Mouse (Mus musculus): ENCODE measurements around the gene Ppp3cb.
A peak's percentile ranks its signal among the peaks of the same experiment; 100 is the strongest.
"Not testable (repeated sequence)": the region's sequence is repeated elsewhere in the genome, so short reads cannot be mapped to it uniquely, and the experiment has no call there.

The Ppp3cb gene

DNA sequence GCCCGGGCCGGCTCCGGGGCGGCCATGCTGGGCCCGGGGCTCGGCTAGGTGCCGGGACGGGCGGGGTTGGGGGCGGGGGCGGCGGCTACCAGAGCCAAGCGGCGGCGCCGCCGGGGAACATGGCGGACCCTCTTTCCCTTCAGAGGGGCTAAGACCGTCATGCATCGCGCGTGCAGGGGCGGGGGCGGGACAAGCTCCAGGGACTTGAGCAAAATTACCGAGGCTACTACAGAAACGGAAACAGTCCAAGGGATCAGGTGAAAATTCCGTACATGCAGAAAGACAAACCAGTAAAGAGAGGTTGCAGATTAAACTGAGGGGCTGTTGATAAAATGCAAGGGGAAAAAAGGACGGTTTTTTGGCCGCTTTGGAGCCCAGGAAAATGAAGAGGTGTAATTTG lies at the start of gene Ppp3cb:
Gene Ppp3cb, minus strand, starts transcription at position 159 of the 400 bp plus-strand sequence.
- peak; percentile 92 for DNase-seq

DNA sequence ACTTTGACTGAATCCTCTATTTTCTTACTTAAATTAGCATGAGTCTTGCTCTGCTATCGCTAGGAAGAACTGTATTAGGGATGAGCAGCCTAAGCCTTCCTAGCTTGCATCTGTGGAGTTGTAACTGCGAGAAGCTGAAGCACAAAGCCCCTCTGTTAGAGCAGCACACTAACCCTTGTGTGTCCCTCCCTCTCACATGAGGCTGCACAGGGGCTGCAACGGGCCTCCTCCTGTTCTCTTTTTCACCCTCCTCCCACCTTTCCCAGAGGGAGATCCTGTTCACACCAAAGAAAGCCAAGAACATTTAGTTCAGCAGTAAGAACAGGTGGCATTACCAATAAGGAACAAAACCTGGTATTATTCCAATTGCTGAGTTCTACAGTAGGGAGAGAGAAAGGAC lies 49.4 kb upstream of the Ppp3cb start:
- no peak for DNase-seq

DNA sequence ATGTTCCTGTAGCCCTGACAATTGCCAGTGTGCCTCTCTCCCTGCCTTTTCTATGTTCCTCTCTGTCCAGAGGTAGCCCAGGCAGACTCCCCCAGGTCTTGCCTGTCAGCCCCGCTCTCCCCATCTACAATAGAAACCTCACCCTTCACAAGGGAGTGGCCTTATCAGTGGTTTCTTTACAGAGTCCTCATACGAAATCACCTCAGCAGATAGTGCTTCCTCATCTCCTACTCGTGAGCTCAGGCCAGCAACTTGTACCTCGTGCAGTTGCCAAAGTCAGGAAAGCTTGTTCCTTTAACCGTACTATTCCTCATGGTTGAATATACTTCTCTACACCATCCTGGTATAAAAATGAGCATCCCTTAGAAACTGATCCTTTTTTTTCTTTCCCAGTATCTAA lies 41.1 kb upstream of the Ppp3cb start:
- DNase-seq: no peak

DNA sequence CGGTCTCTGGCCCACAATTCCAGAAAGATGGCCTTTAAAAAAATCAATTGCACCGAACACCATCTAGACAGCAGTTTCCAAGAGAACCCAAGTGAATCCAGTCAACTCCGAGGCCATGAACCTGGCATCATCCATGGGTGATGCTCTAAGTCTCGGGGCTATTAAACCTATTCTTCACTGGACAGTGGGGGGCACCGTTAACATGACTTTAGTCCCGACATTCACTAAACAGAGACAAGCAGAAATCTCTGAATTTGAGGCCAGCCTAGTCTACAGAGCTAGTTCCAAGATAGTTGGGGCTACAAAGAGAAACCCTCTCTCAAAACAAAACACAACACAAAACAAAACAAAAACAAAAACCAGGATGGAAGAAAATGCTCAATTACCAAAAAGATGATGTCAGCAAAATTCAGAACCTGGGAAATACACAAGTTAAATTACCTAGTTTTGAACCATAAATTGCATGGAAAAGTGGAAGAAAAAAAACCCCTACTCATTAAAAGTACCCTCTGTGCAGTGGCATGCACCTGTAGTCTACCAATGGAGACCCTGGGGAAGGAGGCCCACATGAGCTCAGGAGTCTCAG lies 32.5 kb upstream of the Ppp3cb start:
- DNase-seq: no peak

DNA sequence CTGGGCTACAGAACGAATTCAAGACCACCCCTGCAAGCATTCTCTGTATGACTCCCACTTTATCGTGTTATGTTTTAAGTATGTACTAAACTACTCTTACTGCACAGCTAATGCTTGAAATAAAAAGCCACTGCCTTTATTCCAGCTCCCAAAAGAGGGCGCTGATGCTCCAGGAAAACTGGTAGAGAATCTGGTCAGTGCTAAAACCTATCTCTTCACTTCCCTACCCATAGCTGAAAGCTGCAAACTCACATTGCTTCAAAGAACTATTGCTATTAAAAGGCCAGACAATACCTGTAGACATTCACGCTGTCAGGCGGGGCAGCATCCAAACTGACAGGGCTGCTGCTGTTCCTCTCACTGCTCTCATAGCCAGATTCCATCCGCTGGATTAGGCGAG lies 29.8 kb upstream of the Ppp3cb start:
- DNase-seq: peak; percentile 86

DNA sequence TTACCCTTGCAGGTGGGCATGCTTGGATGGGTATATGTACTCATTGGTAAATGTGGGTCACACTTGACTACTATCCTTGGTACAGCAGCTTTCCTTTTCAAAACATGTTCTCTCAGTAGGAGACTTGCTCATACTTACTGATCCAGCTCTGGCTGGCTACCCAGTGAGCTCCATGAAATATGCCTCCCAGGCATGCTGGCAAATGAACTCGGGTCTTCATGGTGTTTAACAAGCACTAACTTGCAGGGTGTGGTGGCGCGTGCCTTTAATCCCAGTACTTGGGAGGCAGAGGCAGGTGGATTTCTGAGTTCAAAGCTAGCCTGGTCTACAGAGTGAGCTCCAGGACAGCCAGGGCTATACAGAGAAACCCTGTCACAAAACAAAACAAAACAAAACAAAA lies 26.8 kb upstream of the Ppp3cb start:
- DNase-seq: not testable (repeated sequence)

DNA sequence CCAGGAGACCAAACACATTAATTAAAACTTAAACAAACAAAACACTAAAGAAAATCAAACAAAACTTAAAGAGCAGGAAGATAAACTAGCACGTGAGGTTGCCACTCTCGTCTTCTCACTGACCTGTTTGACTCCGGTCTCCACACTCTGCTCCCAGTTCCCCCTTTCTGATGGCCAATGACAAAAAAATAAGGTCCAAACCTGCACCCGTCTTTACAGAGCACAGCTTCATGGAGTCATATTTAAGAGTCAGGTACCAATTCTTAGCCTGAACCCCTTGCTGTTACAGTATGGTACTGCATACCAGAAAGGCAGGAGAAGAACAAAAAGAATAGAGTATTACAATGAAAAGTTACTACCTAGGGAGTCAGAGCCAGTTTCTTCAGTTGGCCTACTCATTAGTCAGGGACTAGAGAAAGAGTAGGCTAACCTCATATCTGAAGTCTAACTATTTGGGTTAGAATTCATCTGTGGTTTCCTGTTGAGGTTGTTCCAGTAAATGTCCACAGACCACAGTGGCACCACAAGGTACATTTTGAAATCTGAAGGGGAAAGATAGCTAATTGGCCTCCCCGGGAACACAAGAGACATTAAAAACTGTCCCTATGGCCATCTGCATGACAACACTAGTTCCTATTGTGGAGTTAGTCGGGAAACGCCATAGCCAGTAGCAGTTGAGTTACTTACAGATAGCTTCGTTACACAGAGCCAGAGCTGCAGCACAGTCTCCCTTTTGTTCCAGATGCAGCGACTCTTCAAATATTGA lies 19.1 kb upstream of the Ppp3cb start:
- DNase-seq: no peak

DNA sequence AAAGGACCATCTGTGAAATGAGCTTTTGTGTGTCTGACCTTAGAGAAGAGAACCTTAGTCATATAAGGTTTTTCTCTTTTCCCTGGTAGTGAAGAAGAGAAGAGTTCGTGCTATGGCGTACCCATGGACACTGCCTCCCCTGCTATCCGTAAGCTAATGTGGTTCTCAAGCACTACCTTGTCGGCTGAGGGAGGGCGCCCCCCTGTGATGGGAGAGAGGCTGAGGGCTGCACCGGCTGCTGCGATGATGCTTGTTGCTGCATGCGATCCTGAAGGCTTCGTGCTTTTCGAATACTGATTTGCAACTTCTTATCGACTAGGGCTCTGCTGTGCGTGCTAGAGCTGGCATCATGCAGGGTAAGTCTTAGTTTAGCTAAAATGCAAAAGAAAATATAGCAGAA lies 18.3 kb upstream of the Ppp3cb start:
- DNase-seq: peak; percentile 43

DNA sequence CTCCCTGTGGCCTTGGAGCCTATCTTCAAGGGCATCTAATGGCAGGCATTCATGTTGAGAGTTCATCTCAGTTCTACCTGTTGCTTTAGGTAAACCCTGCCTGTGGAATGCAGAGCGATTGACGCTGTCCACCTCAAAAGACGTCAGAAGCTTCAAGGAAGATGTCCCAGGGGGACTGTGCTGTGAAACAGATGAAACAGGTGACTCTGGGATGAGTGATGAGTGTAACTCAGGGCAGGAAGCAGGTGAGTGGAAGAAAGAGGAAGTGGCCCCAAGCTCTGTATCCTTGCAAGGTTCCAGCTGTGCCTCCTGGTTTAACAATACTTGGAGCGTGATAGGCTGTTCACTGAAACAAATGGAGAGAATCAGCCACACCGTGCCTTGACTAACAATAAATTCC lies 15.5 kb upstream of the Ppp3cb start:
- no peak for DNase-seq

DNA sequence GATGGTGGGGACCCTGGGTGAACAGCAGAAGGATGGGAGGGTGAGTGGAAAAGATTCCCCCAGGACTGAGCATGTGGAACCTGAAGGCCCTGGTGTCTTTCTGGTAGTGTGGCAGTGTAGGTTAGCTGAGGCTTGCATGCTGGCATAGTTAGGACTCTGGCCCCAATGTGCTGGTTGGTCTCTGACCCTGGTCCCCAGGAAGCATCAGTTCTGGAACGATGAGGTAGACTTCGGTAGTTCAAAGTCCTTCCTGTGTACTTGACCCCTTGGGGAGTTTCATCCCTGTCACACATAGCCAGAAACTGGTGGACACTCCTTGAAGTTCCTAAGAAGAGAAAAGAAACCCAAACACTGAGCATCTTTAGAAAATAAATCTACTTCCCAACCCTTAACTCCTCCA lies 3.8 kb upstream of the Ppp3cb start:
- DNase-seq: no peak

DNA sequence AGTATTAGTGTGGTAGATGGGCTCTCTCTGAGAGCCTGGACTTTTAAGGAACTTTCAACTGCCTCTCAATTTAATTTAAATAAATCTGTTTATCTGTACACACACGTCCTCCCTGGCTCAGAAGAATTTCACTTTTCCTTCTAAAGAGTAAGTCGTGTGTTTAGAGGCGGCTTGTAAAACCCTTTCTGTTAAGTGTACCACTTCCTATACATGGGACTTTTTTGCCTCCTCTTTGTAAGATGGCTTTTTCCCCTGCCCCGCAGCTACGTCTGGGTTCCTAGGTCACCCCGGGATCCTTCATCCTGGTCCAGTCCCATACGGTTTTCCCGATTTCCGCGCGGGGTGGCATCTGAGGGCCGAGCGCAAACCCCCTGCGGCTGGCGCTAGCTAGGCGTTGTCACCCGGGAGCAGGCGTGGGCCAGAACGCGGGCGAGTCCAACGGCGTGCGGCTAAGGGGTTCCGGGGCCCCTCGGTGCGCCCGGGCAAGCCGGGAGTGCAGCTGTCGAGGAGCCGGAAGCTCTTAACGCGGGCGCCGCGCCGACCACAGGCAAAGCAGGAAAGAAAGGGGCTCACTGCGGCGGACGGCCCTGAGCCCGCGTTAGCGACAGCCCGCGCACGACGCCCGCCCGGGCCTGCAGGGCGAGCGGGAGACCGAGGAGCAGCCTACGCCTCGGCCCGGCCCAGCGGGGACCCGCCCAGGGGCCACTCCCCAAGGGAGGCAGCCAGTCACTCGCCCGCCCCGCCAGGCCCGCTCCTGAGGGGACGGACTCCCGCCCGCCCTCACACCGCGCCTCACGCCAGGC lies 643 bp downstream of the Ppp3cb start:
- DNase-seq: peak; percentile 94

DNA sequence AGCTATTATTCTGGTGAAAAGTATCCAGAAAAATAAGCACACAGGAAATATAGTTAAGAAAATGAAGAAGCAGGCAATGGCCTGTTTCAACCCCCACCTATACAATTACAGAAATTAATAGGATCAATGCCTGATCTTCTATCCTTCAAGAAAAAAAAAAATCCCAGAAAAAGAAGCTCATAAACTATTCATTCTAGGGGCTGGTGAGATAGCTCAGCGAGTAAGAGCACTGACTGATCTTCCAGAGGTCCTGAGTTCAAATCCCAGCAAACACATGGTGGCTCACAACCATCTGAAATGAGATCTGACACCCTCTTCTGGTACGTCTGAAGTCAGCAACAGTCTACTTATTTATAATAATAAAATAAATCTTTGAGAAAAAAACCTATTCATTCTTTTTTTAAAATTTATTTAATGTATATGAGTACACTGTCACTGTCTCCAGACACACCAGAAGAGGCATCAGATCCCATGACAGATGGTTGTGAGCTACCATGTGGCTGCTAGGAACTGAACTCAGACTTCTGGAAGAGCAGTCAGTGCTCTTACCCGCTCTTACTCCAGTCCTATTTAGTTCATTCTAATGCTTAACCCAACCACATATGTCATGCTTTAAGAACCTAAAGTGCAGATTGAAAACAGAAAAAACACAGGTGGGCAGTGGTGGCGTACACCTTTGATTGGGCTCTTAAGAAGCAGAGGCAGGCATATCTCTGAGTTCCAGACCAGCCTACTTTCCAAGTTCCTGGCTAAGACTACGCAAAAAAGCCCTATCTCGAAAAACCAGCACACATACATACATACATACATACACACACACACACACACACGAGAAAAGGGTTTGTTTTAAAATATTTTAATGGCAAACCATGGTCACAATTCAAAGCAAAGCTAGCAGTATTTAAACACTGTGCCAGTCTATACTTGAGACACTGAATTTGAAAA lies 1.6 kb downstream of the Ppp3cb start:
- DNase-seq: no peak

DNA sequence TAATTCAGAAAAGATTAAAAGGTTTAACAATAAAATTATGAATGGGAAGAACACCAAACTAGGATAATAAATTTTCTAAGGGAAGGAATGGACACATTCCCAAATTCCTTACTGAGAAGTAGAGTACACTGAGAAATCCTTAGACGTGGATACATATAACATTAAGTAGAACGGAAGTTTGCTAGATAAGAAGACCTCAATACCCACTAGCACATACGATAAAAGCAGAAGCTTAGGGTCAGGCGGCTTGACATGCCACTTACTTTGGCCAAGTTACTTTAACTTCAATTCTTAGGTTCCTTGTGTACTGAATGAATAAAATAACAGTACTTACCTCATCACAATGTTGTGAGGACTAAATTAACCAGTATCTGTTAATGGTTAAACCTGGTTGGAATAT lies 16.7 kb downstream of the Ppp3cb start:
- DNase-seq: no peak

DNA sequence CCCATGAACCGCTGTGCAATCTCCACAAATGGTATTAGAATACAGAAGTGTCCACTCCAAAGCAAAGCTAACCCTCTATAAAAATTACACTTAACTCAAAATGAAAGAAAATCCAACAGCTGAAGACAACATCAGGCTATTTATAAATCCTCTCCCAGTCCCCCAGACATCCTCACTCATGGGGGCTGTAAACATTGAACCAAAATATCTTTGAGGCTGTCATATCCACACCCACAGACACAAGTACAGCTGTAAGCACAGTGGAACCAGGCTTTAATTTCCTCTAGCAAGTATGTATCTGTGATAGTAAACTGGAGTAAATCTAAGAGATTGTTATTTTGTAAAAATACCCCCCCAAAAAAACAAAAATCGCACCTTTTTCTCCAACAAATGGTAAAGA lies 26.2 kb downstream of the Ppp3cb start:
- no peak for DNase-seq

DNA sequence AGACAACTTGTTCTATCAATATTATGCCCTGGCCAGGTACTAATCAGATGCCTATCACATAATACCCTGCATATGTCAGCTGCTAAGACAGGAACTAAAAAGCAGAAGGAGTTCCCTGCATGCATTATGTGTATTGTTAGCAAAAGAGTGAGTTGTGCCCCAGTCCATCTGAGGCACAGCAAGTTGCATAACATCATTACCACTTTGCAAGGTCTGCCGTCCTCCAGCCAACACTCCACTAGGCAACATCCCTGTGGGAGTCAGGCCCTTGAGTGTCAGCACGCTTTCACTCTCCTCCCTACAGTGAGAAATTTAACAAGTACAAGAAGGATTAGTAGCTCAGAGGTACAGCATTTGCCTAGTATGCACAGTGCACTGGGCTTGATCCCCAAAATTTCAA lies 37.9 kb downstream of the Ppp3cb start:
- no peak for DNase-seq

DNA sequence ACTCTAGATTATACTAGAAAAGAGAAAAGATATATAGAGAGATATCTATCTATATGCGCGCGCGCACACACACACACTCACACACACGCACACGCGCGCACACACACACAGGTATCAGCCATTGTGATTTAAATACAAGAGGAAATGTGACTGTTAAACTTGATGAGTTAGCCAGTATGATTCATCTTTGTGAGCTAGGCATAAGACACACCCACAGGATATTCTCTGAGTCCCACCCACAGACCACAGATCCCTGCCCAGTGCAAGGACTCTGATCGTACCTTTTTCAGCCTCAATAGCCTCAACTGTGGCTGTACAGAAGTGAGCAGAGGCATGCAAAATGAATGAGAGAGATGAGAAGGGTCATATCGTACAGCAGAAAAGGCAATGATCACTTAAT lies 43.4 kb downstream of the Ppp3cb start:
- DNase-seq: no peak

DNA sequence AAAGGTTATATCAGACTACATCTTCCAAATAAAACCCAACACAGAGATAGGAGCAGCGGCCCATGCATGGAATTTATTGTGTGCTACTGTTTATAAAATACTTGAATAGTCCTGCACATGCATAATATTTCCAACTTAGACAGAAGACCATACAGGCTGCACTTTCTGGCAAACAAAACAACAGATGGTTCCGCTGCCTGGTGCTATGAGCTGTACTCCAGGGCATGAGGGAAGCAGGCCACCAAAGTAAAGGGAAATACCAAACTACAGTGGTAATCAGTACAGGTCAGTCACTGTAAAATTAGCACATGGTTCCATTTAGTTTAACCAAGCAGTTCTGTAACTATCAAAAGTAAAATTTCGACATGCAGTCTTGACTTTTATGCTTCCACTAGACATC lies 46.4 kb downstream of the Ppp3cb start:
- no peak for DNase-seq

DNA sequence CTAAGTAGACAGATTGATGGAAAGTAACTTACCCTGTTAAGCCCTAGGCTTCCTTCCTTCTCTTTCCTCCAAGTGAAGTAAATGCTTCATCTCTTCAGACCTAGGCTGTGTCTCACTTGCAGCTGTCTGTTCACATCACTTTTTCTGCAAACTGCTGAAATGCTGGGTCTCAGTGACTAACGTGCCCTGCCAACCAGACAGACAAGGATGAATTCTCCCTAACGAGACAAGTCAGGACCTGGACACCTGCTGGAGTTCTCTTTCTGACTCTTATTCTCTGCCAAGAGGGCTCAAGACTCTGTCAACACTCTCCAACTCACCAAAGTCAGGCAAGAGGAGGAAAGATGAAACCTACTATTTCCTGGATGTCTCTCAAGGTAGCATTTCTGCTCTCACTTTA lies 49.8 kb downstream of the Ppp3cb start, which contains the start of gene Mss51:
Gene Mss51, minus strand, starts transcription at position 299 of the 400 bp plus-strand sequence.
- no peak for DNase-seq

DNA sequence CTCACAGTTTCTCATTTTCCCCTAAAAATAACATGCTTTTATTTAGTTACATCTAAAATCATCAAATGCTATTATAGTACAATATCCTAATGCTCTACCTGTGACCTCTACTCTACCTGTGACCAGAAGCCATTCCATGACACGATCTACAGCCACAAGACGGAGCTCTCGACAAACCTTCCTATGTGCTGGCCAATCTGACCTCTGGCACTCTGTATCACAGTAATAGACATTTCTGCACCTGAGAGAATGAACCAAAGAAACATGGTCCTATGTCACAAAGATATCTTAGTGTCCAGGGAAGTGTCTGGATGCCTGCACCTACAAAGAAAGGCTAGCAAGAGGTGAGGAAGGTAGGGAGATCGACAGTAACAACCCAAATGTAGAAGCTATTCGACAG lies 60.3 kb downstream of the Ppp3cb start:
- DNase-seq: no peak

DNA sequence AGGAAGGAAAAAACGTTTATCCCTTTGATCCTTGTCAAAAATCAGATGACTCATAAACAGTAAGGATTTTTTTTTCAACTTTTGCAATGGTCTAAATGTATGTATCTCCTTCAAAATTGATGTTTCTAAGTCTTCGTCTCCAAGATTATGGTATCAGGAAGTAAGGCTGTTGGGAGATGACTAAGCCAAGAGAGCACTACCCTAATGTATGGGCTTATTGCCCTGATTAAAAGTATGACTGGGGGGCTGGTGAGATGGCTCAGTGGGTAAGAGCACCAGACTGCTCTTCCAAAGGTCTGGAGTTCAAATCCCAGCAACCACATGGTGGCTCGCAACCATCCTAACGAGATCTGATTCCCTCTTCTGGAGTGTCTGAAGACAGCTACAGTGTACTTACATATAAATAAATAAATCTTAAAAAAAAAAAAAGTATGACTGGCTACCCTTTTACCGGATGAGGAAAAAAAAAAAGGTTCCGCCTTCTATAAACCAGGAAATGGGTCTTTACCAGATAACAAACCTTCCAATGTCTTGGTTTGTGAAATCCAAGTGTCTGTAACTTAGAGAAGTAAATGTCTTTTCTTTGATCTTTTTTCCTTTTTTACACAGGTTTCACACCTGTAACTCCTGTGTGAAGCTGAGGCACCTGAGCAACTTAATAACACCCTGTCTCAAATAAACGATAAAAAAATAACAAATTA lies 64.2 kb downstream of the Ppp3cb start:
- no peak for DNase-seq

DNA sequence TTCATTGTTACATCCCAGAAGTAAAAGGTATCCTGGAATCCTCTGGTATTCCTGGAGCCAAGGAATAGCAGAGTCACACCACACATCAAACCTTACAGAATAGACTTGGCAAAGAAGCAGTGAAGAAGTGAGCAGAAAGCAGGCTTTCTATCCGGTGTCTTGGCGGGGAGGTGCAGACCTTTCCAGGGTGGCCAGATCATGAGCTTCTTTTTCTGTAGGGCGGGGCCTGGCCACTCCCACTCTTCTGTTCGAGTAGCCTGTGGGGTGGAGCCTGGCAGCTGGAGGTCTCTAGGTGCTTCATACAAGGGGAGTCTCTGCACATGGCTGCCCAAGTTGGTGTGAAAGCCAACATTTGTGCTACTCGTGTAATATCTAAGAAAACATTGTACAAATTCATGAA lies 65.2 kb downstream of the Ppp3cb start:
- peak; percentile 41 for DNase-seq

DNA sequence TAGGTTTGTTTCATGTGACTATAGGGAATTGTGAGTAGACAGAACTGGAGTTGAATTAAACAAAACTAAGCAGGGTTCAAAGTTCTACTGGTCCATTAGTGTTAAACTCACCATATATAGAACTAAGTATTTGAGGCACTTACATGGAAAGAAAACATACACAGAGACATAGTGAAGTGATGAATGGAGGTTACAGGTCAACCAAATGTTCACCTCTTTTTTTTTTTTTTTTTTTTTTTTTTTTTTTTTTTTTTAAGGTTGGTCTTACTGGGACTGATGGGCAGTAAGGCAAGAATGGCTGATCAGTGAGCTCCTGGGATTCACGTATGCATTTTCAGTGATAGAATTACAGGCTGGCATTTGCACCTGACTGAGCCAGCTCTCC lies 66.2 kb downstream of the Ppp3cb start:
- DNase-seq: no peak

Data from kidney, postnatal 10 days (tissue).